Mouse (Mus musculus) naive thymus-derived CD4-positive, alpha-beta T cell, adult 5 months (primary cell): ENCODE measurements around the gene Trim23. TPM values are rescaled to one million over a fixed set of nuclear protein-coding genes. Genes with fewer than 3 reads are reported as not detected.

Experiments used
- polyA plus RNA-seq: library from polyadenylated mRNA; unstranded; fragments of 100-300 nt; shearing (Covaris generic); gene quantifications from one replicate; pipeline ENCODE4 v1.2.1, GENCODE M21; 2017

Gene Trim23
- polyA plus RNA-seq = 14.6 TPM

DNA sequence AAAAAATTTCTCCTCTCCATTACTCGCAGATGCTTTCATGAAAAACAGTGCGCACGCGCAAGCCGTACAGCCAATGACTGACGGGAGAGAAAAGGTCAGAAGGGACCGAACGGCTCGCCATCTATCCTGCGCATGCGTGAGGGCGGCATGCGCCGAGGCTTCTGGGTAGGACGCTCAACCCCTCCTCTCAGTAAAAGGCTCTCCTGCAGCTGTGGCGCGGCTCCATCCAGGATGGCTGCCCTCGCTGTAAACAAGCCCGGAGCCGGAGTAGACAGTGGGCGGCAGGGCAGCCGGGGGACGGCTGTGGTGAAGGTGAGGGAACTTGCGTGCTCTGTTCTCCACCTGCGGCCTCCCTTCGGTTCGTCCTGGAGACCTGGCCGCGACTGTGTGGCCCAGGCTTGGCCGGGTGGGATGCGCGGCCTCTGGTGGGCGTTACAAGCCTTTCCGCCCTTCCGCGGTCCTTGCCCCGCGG lies at the start of gene Trim23:
Gene Trim23 (plus strand): TSS at position 148 of the 472 bp plus-strand sequence.

GRCm38 (mm10) chr13:104177796-104178649 lies 574 bp upstream of the Trim23 start, which contains the start of gene Trappc13:
Gene Trappc13, minus strand, starts transcription at chr13:104178469.

GRCm38 (mm10) chr13:104228384-104229066 lies 49.9 kb downstream of the Trim23 start, which contains the start of the genes Cenpk and Ppwd1:
Gene Cenpk, plus strand, starts transcription at chr13:104228611.
Gene Ppwd1, minus strand, starts transcription at chr13:104228843.

Other genes starting within 250 kb of the Trim23 start
- gene Nln, start 69.2 kb upstream of the Trim23 start, polyA plus RNA-seq = 10.0 TPM
- 6.2 TPM for gene Sgtb, start 69.1 kb upstream of the Trim23 start, polyA plus RNA-seq
- gene Trappc13, start 328 bp upstream of the Trim23 start, polyA plus RNA-seq = 37.6 TPM
- 0.90 TPM for gene Cenpk, start 49.8 kb downstream of the Trim23 start, polyA plus RNA-seq
- gene Ppwd1, start 50.0 kb downstream of the Trim23 start, polyA plus RNA-seq = 10.4 TPM
- gene Adamts6, start 109.0 kb downstream of the Trim23 start, polyA plus RNA-seq = 8.1 TPM